Mouse (Mus musculus) stomach, postnatal 0 days (tissue): ENCODE data around the gene Eps8.

Experiments
- CTCF ChIP-seq: IDR thresholded peaks from 2 replicates; pipeline ENCODE4 v1.5.1; 2016; ENCODE audit warnings: antibody characterized with exemption, low read depth, mild to moderate bottlenecking, moderate library complexity
- EP300 ChIP-seq: optimal IDR thresholded peaks from 2 replicates; pipeline ENCODE3; 2016; ENCODE audit warnings: antibody characterized with exemption

GRCm38 (mm10) chr6:137654776-137655175 lies at the start of gene Eps8:
- TF ChIP-seq EP300 (no peak), CTCF (no peak)
